ENCODE assay signal across 9 mouse cellular contexts in genomic region chr8:119927422-119928092, GRCm38 (mm10). TPM values are rescaled to one million over a fixed set of nuclear protein-coding genes. Genes with fewer than 3 reads are reported as not detected.
DNase-seq lines count a peak whose midpoint lies in the region; ATAC-seq and TF ChIP-seq lines count a peak whose summit lies in the region.
"Had no signal": no experiment of that assay in that cellular context is flagged by ENCODE, and none has a peak within 500 bp of the region (broad histone marks: within the 10 kb centered on the region; RNA-seq: fewer than 3 reads in every experiment).

No protein-coding gene starts in this region.

- peak; percentile 96 for TF ChIP-seq CTCF in heart, adult 2 months (IDR thresholded peaks at IDR 0.05)
- TF ChIP-seq CTCF in E14TG2a.4 (conservative IDR thresholded peaks at IDR 0.05; ENCODE audit: low read length): peak; percentile 52

- no peaks in the 10 kb centered on the region for H3K27me3 ChIP-seq in heart, adult 2 months (ENCODE audit: control insufficient read depth, insufficient read depth, low read length)
- H3K27me3 ChIP-seq in heart, embryonic 12.5 days (replicated peaks): no peaks in the 10 kb centered on the region
- no peaks in the 10 kb centered on the region for H3K27me3 ChIP-seq in E14TG2a.4 (ENCODE audit: insufficient read depth, low read length)
- H3K27me3 ChIP-seq in liver, embryonic 16.5 days (ENCODE audit: control insufficient read depth, insufficient read depth, low read depth, low read length): no peaks in the 10 kb centered on the region
- no peaks in the 10 kb centered on the region for H3K27me3 ChIP-seq in splenic B cell, adult 2 months (ENCODE audit: control insufficient read depth, insufficient read depth, low read length, poor library complexity, severe bottlenecking)

- no peak overlapping the region for H3K9ac ChIP-seq in heart, adult 2 months (ENCODE audit: low read depth, low read length)
- H3K9ac ChIP-seq in heart, embryonic 12.5 days: no peak overlapping the region
- no peak overlapping the region for H3K9ac ChIP-seq in liver, embryonic 16.5 days (ENCODE audit: low read depth, low read length)

- no peak overlapping the region for H3K4me3 ChIP-seq in heart, adult 2 months
- no peak overlapping the region for H3K4me3 ChIP-seq in heart, embryonic 12.5 days
- peak overlapping the region; percentile 39 for H3K4me3 ChIP-seq in E14TG2a.4 (replicated peaks; ENCODE audit: low read length)
- no peak overlapping the region for H3K4me3 ChIP-seq in liver, embryonic 16.5 days (ENCODE audit: low read depth, low read length)

- no peaks in the 10 kb centered on the region for H3K9me3 ChIP-seq in heart, embryonic 12.5 days (replicated peaks)
- H3K9me3 ChIP-seq in E14TG2a.4 (ENCODE audit: low read length): no peaks in the 10 kb centered on the region
- H3K9me3 ChIP-seq in liver, embryonic 16.5 days (replicated peaks; ENCODE audit: control insufficient read depth, low read length): no peaks in the 10 kb centered on the region

- H3K4me2 ChIP-seq in heart, embryonic 12.5 days: no peak overlapping the region
- H3K4me2 ChIP-seq in liver, embryonic 16.5 days (ENCODE audit: low read depth, low read length): no peak overlapping the region

- peaks cover 11% of the 10 kb centered on the region for H3K79me2 ChIP-seq in heart, adult 2 months (replicated peaks; ENCODE audit: control insufficient read depth, insufficient read depth, low read length)

- intact Hi-C loops in heart, adult 2 months (cut with DNase I): loop anchor here (1.0 to 5.0 kb wide), 2 partner anchors 145 to 230 kb away; no protein-coding TSS in a partner anchor
- intact Hi-C loops in heart, postnatal 36 days (cut with DNase I): loop anchor here (1.0 to 5.0 kb wide), 3 partner anchors 41 to 230 kb away; no protein-coding TSS in a partner anchor

- DNase-seq in heart, adult 2 months: peak; percentile 27 to 36
- peak; percentile 55 for DNase-seq in cerebellum, adult 8-10 months
- DNase-seq in heart, postnatal 36 days: peak; percentile 33 to 48
- DNase-seq in splenic B cell, adult 2 months (ENCODE audit: low read depth, low spot score): peak; percentile 64
- DNase-seq in right cerebral cortex, postnatal 25 days: no peak

- 45% methylated on average over 6 of the region's 6 CpGs for WGBS in heart, adult 2 months
- 43% methylated on average over 6 of the region's 6 CpGs for WGBS in heart, embryonic 12.5 days
- WGBS in liver, embryonic 16.5 days (ENCODE audit: insufficient replicate concordance): 47% methylated on average over 6 of the region's 6 CpGs

- TF ChIP-seq EP300 in heart, adult 2 months (IDR thresholded peaks at IDR 0.05; ENCODE audit: insufficient read depth, low read depth, low read length): 0 out of 2 replicates have a peak, but pooled peaks have one; percentile 29

- H3K27ac ChIP-seq in heart, adult 2 months: no peak overlapping the region
- H3K27ac ChIP-seq in heart, embryonic 12.5 days (ENCODE audit: poor library complexity, severe bottlenecking): no peak overlapping the region
- no peak overlapping the region for H3K27ac ChIP-seq in liver, embryonic 16.5 days (ENCODE audit: low read length)
- H3K27ac ChIP-seq: macrophage had no signal

- no peak for ATAC-seq in heart, embryonic 12.5 days (ENCODE audit: insufficient number of reproducible peaks, low FRiP score)
- peak; percentile 74 for ATAC-seq in liver, embryonic 16.5 days (ENCODE audit: low read depth)

- peaks cover 7% of the 10 kb centered on the region for H3K4me1 ChIP-seq in heart, adult 2 months (ENCODE audit: control insufficient read depth, insufficient read depth, low read length)
- H3K4me1 ChIP-seq in heart, embryonic 12.5 days (replicated peaks): peaks cover 56% of the 10 kb centered on the region
- peaks cover 97% of the 10 kb centered on the region for H3K4me1 ChIP-seq in E14TG2a.4 (replicated peaks; ENCODE audit: low read depth, low read length)
- H3K4me1 ChIP-seq in liver, embryonic 16.5 days (ENCODE audit: control insufficient read depth, low read depth, low read length): peaks cover 29% of the 10 kb centered on the region

- no peak for TF ChIP-seq POLR2A in heart, adult 2 months (IDR thresholded peaks at IDR 0.05; ENCODE audit: insufficient read depth, low read depth, low read length)

- no peaks in the 10 kb centered on the region for H3K36me3 ChIP-seq in heart, adult 2 months (ENCODE audit: control insufficient read depth, insufficient read depth, low read length)
- peaks cover 10% of the 10 kb centered on the region for H3K36me3 ChIP-seq in heart, embryonic 12.5 days
- peaks cover 83% of the 10 kb centered on the region for H3K36me3 ChIP-seq in E14TG2a.4 (ENCODE audit: insufficient read depth, low read length)
- peaks cover 4% of the 10 kb centered on the region for H3K36me3 ChIP-seq in liver, embryonic 16.5 days (ENCODE audit: control insufficient read depth, insufficient read depth)
- H3K36me3 ChIP-seq in splenic B cell, adult 2 months (ENCODE audit: control insufficient read depth, insufficient read depth, low read length, poor library complexity, severe bottlenecking): no peaks in the 10 kb centered on the region; the same call in 1 of the 2 replicates

RNA-seq across cellular contexts. Expression of gene Gm20388, which starts 16.9 kb away (rescaled TPM):
- total RNA-seq in heart, adult 2 months (2021): 1 to 10 TPM in 1 of 2 experiments, not detected in 1; 1.8 TPM
- 32.3 and 39.0 TPM in 2 replicates for polyA plus RNA-seq in heart, adult 2 months (2012; rRNA removed)
- 4.0 TPM in 1 of 2 replicates, not detected in the other for polyA plus RNA-seq in heart, embryonic 12.5 days (2016; fragmentation: Nextera tagmentation; extraction: Ambion mirVana)
- total RNA-seq in heart, postnatal 36 days (2021): 1 to 10 TPM; 3.5 to 4.9 TPM
- 1.4 and 2.0 TPM in 2 replicates for polyA plus RNA-seq in liver, embryonic 16.5 days (2015; fragmentation: Nextera tagmentation; extraction: Ambion mirVana)

RNA-seq across cellular contexts. Expression of gene Usp10, which starts 17.4 kb away (rescaled TPM):
- 10 to 100 TPM; 41.9 to 49.8 TPM for total RNA-seq in heart, adult 2 months (2021)
- 51.1 and 58.6 TPM in 2 replicates for polyA plus RNA-seq in heart, adult 2 months (2012; rRNA removed)
- polyA plus RNA-seq in heart, embryonic 12.5 days (2016; fragmentation: Nextera tagmentation; extraction: Ambion mirVana): 112 and 116 TPM in 2 replicates
- total RNA-seq in heart, postnatal 36 days (2021): 10 to 100 TPM; 45.5 to 50.8 TPM
- polyA plus RNA-seq in liver, embryonic 16.5 days (2015; fragmentation: Nextera tagmentation; extraction: Ambion mirVana): 66.7 and 75.7 TPM in 2 replicates
